Mouse (Mus musculus): ENCODE data around the gene Nup62.

DNA sequence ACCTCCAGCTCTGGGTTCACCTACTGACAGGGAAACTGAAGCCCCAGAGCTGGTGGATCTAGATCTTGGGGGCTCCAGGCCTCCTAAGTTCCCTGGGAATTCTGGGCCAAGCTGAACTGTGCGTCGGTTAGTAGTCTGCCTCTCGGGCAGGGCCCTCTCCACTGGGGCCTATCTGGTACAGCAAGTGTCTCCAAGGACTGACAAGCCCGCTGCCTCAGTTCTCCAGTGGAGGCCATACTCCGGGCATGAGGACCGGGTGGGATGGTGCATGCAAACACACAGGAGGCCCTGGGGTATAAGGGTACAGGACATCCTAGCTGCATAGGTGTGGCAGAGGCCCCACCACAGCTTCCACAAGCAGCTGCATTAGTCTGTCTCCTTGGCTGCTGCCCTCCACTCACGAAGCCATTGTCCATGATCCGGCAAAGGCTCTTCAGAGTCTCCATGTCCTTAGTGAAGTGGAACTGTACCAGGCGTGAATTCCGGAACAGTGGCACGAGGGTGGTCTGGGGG is 48.1 kb downstream of the Nup62 start:
- TF ChIP-seq CTCF (IDR thresholded peaks at IDR 0.05; ENCODE audit: low read depth) (no peak), EP300 (optimal IDR thresholded peaks at IDR 0.05) (no peak)
